20 mouse cellular contexts compared by ENCODE assay signal in the genomic region with DNA sequence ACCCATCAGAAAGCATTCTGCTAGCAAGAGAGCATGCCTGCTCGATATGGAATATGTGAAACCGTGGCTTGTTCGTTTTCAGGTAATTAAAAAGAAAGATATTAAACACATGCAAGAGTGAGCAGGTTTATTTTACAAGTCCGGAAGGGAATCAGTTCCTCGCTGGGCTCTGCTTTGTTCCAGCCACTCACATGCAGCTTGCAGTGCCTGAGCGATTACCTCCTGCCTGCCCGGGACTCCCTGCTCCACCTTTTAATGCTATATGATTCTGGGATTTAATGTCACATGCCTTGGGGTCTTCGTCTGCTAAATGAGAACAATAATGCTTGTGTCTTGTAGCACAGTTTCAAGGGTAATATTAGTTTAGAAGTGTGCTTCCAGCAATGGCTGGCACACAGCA.
"Had no signal": no experiment of that assay in that cellular context is flagged by ENCODE, and none has a peak within 500 bp of the region (broad histone marks: within the 10 kb centered on the region; RNA-seq: fewer than 3 reads in every experiment).

No protein-coding gene starts in this region.

- ATAC-seq: liver, embryonic 12.5 days; midbrain, embryonic 13.5 days; midbrain, embryonic 16.5 days had no signal

- H3K27ac ChIP-seq: kidney, postnatal 0 days; layer of hippocampus, adult 2 months; limb, embryonic 10.5 days; limb, embryonic 13.5 days; liver, embryonic 12.5 days; liver, embryonic 15.5 days; lung, embryonic 15.5 days; midbrain, embryonic 10.5 days; midbrain, embryonic 13.5 days had no signal

- H3K36me3 ChIP-seq: limb, embryonic 10.5 days; limb, embryonic 13.5 days; liver, embryonic 12.5 days; liver, embryonic 15.5 days; lung, embryonic 15.5 days; midbrain, embryonic 10.5 days; midbrain, embryonic 13.5 days had no signal

- H3K4me3 ChIP-seq: layer of hippocampus, adult 2 months; limb, embryonic 10.5 days; limb, embryonic 13.5 days; liver, embryonic 12.5 days; liver, embryonic 15.5 days; lung, embryonic 15.5 days; megakaryocyte, embryonic 14.5 days; midbrain, embryonic 10.5 days; midbrain, embryonic 13.5 days; myocyte had no signal

- DNase-seq: kidney, postnatal 25 days; layer of hippocampus, adult 9-11 months; liver; lung, adult 18-20 months; lung, postnatal 10 days; lung, postnatal 36 days; thymus, adult 18-20 months; thymus, postnatal 36 days had no signal

- H3K4me1 ChIP-seq: limb, embryonic 10.5 days; liver, embryonic 12.5 days; liver, embryonic 15.5 days; lung, embryonic 15.5 days; megakaryocyte, embryonic 14.5 days had no signal

- H3K4me2 ChIP-seq: limb, embryonic 13.5 days; liver, embryonic 12.5 days; liver, embryonic 15.5 days; lung, embryonic 15.5 days; midbrain, embryonic 13.5 days had no signal

- H3K9me3 ChIP-seq: limb, embryonic 10.5 days; limb, embryonic 13.5 days; liver, embryonic 12.5 days; liver, embryonic 15.5 days; lung, embryonic 15.5 days; midbrain, embryonic 10.5 days; midbrain, embryonic 13.5 days had no signal

- H3K27me3 ChIP-seq: limb, embryonic 13.5 days; liver, embryonic 12.5 days; liver, embryonic 15.5 days; lung, embryonic 15.5 days; megakaryocyte, embryonic 14.5 days; midbrain, embryonic 13.5 days had no signal

- H3K9ac ChIP-seq: limb, embryonic 13.5 days; liver, embryonic 12.5 days; liver, embryonic 15.5 days; lung, embryonic 15.5 days; midbrain, embryonic 13.5 days had no signal
